Mouse (Mus musculus) CH12.LX (cell line): Measurements from ENCODE around the gene 2310007B03Rik. TPM values are rescaled to one million over a fixed set of nuclear protein-coding genes. Genes with fewer than 3 reads are reported as not detected.

ENCODE experiments used
- DNase-seq: peaks from one replicate; pipeline ENCODE4 v3.0.0-alpha.2; 2013; ENCODE audit errors: extremely low read depth
- H3K27ac ChIP-seq: 2 replicates; pipeline ENCODE4 v1.5.1; 2012; ENCODE audit warnings: low read depth, mild to moderate bottlenecking, control low read depth, moderate library complexity; ENCODE audit not compliant: insufficient read depth
- H3K27me3 ChIP-seq: replicated peaks from 2 replicates; pipeline ENCODE3; 2012; ENCODE audit warnings: inconsistent platforms
- H3K36me3 ChIP-seq, 2 experiments: replicated peaks in 1 of 2; 2 replicates each; pipeline versions ENCODE3 to v1.6.1; 2012; ENCODE audit warnings: inconsistent platforms in 1 of 2, low read length in 1 of 2, mild to moderate bottlenecking in 1 of 2, mixed read lengths in 1 of 2, moderate library complexity in 1 of 2; ENCODE audit not compliant: control insufficient read depth in 1 of 2, insufficient read depth in 1 of 2
- H3K4me1 ChIP-seq, 2 experiments: 2 replicates each; pipeline ENCODE4 v1.6.1; 2012; ENCODE audit warnings: inconsistent platforms in 1 of 2, moderate library complexity in 1 of 2; ENCODE audit not compliant: insufficient read depth in 2 of 2, control insufficient read depth in 1 of 2
- H3K4me2 ChIP-seq: 2 replicates; pipeline ENCODE4 v1.6.1; 2012; ENCODE audit warnings: low read depth, mild to moderate bottlenecking, control low read depth; ENCODE audit not compliant: poor library complexity, insufficient read depth, severe bottlenecking
- H3K4me3 ChIP-seq, 3 experiments: fragments of 150-350 bp in 1 of 3; sonication (generic) in 1 of 3; replicated peaks in 1 of 3; 2 replicates each; pipeline versions ENCODE3 to v1.5.1; 2011 to 2012; ENCODE audit warnings: low read depth in 2 of 3, low read length in 2 of 3, mild to moderate bottlenecking in 2 of 3, moderate library complexity in 2 of 3, control low read depth in 1 of 3, improper control_type of control experiment in 1 of 3, inconsistent platforms in 1 of 3, mixed read lengths in 1 of 3; ENCODE audit not compliant: poor library complexity in 1 of 3
- H3K79me2 ChIP-seq: replicated peaks from 2 replicates; pipeline ENCODE4 v1.6.1; 2012; ENCODE audit warnings: mild to moderate bottlenecking, moderate library complexity; ENCODE audit not compliant: control insufficient read depth, poor library complexity, insufficient read depth, severe bottlenecking; ENCODE audit errors: extremely low read depth
- H3K9ac ChIP-seq: 2 replicates; pipeline ENCODE4 v1.6.1; 2012; ENCODE audit warnings: low read depth, mild to moderate bottlenecking, control low read depth, moderate library complexity; ENCODE audit not compliant: insufficient read depth
- H3K9me3 ChIP-seq: replicated peaks from 2 replicates; pipeline ENCODE3; 2012; ENCODE audit warnings: low read length, inconsistent platforms, mixed read lengths
- CHD1 ChIP-seq: IDR thresholded peaks from 2 replicates; pipeline ENCODE4 v1.6.1; 2012; ENCODE audit warnings: low read depth, low read length, improper control_type of control experiment, inconsistent platforms
- CTCF ChIP-seq, 2 experiments: IDR thresholded peaks in 1 of 2; conservative IDR thresholded peaks in 1 of 2; 2 replicates each; pipeline ENCODE4 v1.5.1; 2011 to 2012; ENCODE audit warnings: low read depth in 2 of 2, low read length in 2 of 2, improper control_type of control experiment in 1 of 2, inconsistent platforms in 1 of 2, mild to moderate bottlenecking in 1 of 2, moderate library complexity in 1 of 2
- IRF4 ChIP-seq: IDR thresholded peaks from 2 replicates; pipeline ENCODE4 v1.6.1; 2014; ENCODE audit warnings: low read depth, mild to moderate bottlenecking, inconsistent platforms, low read length, improper control_type of control experiment
- MAFK ChIP-seq: IDR thresholded peaks from 2 replicates; pipeline ENCODE4 v1.6.1; 2011; ENCODE audit warnings: low read length, improper control_type of control experiment; ENCODE audit not compliant: insufficient replicate concordance
- MAX ChIP-seq: IDR thresholded peaks from 2 replicates; pipeline ENCODE4 v1.6.1; 2011; ENCODE audit warnings: low read length, improper control_type of control experiment
- MXI1 ChIP-seq: IDR thresholded peaks from 2 replicates; pipeline ENCODE4 v1.6.1; 2011; ENCODE audit warnings: mild to moderate bottlenecking, low read depth, low read length, improper control_type of control experiment
- PAX5 ChIP-seq: IDR thresholded peaks from 2 replicates; pipeline ENCODE4 v1.6.1; 2012; ENCODE audit warnings: low read length, inconsistent platforms, mixed read lengths
- POLR2AphosphoS2 ChIP-seq: IDR thresholded peaks from 2 replicates; pipeline ENCODE4 v1.6.1; 2011; ENCODE audit warnings: low read depth, low read length, improper control_type of control experiment
- RCOR1 ChIP-seq: conservative IDR thresholded peaks from 2 replicates; pipeline ENCODE4 v1.6.1; 2012; ENCODE audit warnings: low read depth, mild to moderate bottlenecking, inconsistent platforms, low read length, improper control_type of control experiment
- SIN3A ChIP-seq: IDR thresholded peaks from 2 replicates; pipeline ENCODE4 v1.6.1; 2012; ENCODE audit warnings: low read length, improper control_type of control experiment, inconsistent platforms
- SMC3 ChIP-seq: IDR thresholded peaks from 2 replicates; pipeline ENCODE4 v1.6.1; 2011; ENCODE audit warnings: low read depth, low read length, improper control_type of control experiment
- TBP ChIP-seq: conservative IDR thresholded peaks from 2 replicates; pipeline ENCODE4 v1.6.1; 2011; ENCODE audit warnings: low read depth, low read length, improper control_type of control experiment
- TCF12 ChIP-seq: IDR thresholded peaks from 2 replicates; pipeline ENCODE4 v1.6.1; 2014; ENCODE audit warnings: low read depth, mild to moderate bottlenecking, inconsistent platforms, low read length, improper control_type of control experiment
- ZKSCAN1 ChIP-seq: IDR thresholded peaks from 2 replicates; pipeline ENCODE4 v1.6.1; 2012; ENCODE audit warnings: low read depth, inconsistent platforms, low read length, improper control_type of control experiment, borderline replicate concordance
- ZMIZ1 ChIP-seq: IDR thresholded peaks from 2 replicates; pipeline ENCODE4 v1.6.1; 2012; ENCODE audit warnings: low read depth, mild to moderate bottlenecking, inconsistent platforms, low read length, improper control_type of control experiment
- ZNF384 ChIP-seq: IDR thresholded peaks from 2 replicates; pipeline ENCODE4 v1.6.1; 2012; ENCODE audit warnings: low read depth, low read length, improper control_type of control experiment, inconsistent platforms
- dilution Hi-C: fragments of 300-500 bp; cut with MboI; formaldehyde crosslinking; loops from 2 replicates; pipeline ENCODE4 v1.14.3; 2020; ENCODE audit warnings: low sequenced_read_pairs; ENCODE audit not compliant: extremely low pct_unique_long_range_greater_than_20kb, extremely low pct_ligation_motif_present
- in situ Hi-C: fragments of 300-500 bp; cut with MboI; formaldehyde crosslinking; loops from 3 replicates; pipeline ENCODE4 v1.14.3; 2019; ENCODE audit warnings: low sequenced_read_pairs, low pct_ligation_motif_present, low pct_unique_long_range_greater_than_20kb, mixed read lengths
- polyA plus RNA-seq: library from polyadenylated mRNA; unstranded; fragments of >175 nt; gene quantifications from 2 replicates; pipeline ENCODE4 v1.2.1, GENCODE M21; 2012; ENCODE audit warnings: low read depth; ENCODE audit not compliant: insufficient read length
- total RNA-seq, 2 experiments: library from RNA; depleted of rRNA; stranded (reverse); fragments of 300-350 nt in 1 of 2; fragments of >200 nt in 1 of 2; gene quantifications; 2 replicates each; pipeline ENCODE4 v1.2.3; 2012 to 2014

The 2310007B03Rik gene
- total and polyA plus RNA-seq, 3 experiments: 0.08 TPM; not detected in 2

GRCm38 (mm10) chr1:93132676-93133075 lies 28.1 kb downstream of the 2310007B03Rik start:
- Histone ChIP-seq H3K27ac (no peak overlapping the region), H3K36me3 (no peaks in the 10 kb centered on the region), H3K4me3 (no peak overlapping the region), H3K9me3 (no peaks in the 10 kb centered on the region), H3K27me3 (peaks cover 92% of the 10 kb centered on the region), H3K79me2 (no peaks in the 10 kb centered on the region), H3K4me1 (no peaks in the 10 kb centered on the region), H3K9ac (no peak overlapping the region), H3K4me2 (no peak overlapping the region)
- no peak for DNase-seq
- in situ Hi-C loops (no loop called here), dilution Hi-C loops (no loop called here)
- no peak for TF ChIP-seq MAFK
- no peak for TF ChIP-seq RCOR1
- no peak for TF ChIP-seq CTCF (conservative IDR thresholded peaks at IDR 0.05 in 1 of 2, IDR thresholded peaks at IDR 0.05 in 1 of 2; ENCODE audit: low read depth in 2 of 2, low read length in 2 of 2)
- no peak for TF ChIP-seq ZNF384
- TF ChIP-seq TBP: no peak
- TF ChIP-seq ZKSCAN1: no peak
- TF ChIP-seq CHD1: no peak
- TF ChIP-seq POLR2AphosphoS2: no peak
- TF ChIP-seq SIN3A: no peak
- no peak for TF ChIP-seq PAX5
- TF ChIP-seq MXI1: no peak
- TF ChIP-seq ZMIZ1: no peak
- TF ChIP-seq MAX: no peak
- no peak for TF ChIP-seq SMC3
- no peak for TF ChIP-seq IRF4

DNA sequence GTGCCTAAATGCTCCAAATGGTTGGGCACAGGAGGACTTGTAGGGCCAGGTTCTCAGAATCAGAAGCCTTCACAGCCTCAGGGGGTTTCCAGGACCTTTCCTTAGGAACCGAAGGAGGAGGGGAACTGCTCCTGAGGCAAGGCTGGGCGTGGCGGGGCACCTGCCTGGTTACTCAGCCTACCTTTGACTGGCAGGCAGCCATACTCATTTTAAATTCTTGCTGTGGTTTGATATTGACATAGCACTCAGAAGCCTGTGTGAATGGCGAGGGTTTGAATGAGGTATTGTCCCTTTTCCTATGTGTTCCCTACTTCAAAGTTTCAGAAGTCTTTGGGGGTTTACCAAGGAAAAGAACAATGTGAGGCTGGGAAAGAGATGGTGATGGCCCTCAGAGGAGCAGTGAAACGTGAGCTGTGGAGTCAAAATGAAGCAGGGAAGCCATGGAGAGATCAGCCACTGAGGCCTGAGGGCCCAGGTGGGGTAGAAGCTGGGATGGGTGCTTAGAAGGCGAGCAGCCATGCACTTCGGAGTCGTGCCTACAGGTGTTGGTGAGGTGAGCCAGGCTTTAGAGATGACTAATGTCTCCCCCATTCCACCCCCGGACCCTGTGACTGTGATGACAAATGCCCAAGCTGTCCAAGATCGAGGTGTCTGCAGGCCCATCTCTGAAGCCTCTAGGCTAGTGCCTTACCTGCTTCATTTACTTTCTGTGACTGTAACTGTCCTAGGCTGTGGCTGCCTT lies 30.3 kb downstream of the 2310007B03Rik start:
- H3K27ac ChIP-seq: no peak overlapping the region
- H3K9me3 ChIP-seq: peaks cover 3% of the 10 kb centered on the region
- in situ Hi-C loops (no loop called here), dilution Hi-C loops (no loop called here)
- H3K4me3 ChIP-seq: no peak overlapping the region
- H3K36me3 ChIP-seq: no peaks in the 10 kb centered on the region
- H3K9ac ChIP-seq: no peak overlapping the region
- no peak for TF ChIP-seq SMC3
- TF ChIP-seq TBP: no peak
- TF ChIP-seq TCF12: no peak
- no peaks in the 10 kb centered on the region for H3K79me2 ChIP-seq
- H3K27me3 ChIP-seq: peaks cover 86% of the 10 kb centered on the region
- no peaks in the 10 kb centered on the region for H3K4me1 ChIP-seq
- H3K4me2 ChIP-seq: no peak overlapping the region
- DNase-seq: no peak
